Mouse (Mus musculus) megakaryocyte, embryonic 14.5 days (primary cell): ENCODE measurements at regions not wholly inside any gene's neighbourhood (a gene's known extent, or its start where the extent isn't known, plus 50 kb on each side); places are given as distances from the start of the nearest gene placed in this dataset.

Source experiments
- FLI1 ChIP-seq: IDR thresholded peaks from 2 replicates; pipeline ENCODE4 v1.6.1; 2012; ENCODE audit warnings: low read length, inconsistent platforms, mixed read lengths
- GATA1 ChIP-seq: IDR thresholded peaks from 3 replicates; pipeline ENCODE4 v1.6.1; 2012; ENCODE audit warnings: mixed read lengths, low read length, inconsistent platforms, borderline replicate concordance

GRCm38 (mm10) chr16:21355638-21356037 lies 67.3 kb upstream of the Vps8 start:
- TF ChIP-seq FLI1 (no peak), GATA1 (no peak)
